Mouse (Mus musculus): ENCODE data around the gene Tmppe.
A peak's percentile ranks its signal among the peaks of the same experiment; 100 is the strongest.
"Not testable (repeated sequence)": the region's sequence is repeated elsewhere in the genome, so short reads cannot be mapped to it uniquely, and the experiment has no call there.

Gene Tmppe

GRCm38 (mm10) chr9:114400949-114401684, at the start of gene Tmppe, which contains the start of gene Glb1:
Tmppe (plus strand) TSS chr9:114401105.
Glb1 (plus strand) TSS chr9:114401076.
- peak; percentile 83 for DNase-seq

- peak; percentile 73 for DNase-seq
These were observed 33.0 kb upstream of the Tmppe start for GRCm38 (mm10) chr9:114367783-114368470.

DNA sequence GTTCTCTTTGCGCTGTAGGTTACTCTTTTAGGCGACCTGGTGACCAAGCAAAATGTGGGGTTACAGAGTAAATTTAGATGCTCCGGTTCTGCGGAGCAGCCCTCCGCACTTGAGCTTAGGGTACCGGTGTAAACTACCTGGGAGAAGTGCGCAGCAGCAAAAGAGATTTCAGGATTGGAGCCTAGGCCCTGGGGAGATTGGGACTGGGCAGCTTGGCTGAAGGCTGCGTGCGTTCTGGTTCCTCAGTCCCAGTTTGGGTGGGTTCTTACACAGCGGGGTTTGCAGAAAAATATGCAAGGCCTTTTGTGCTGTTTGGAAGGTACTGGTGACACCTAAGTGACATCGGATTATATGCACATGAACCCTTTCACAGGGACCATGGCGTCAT, 32.4 kb upstream of the Tmppe start:
- no peak for DNase-seq

DNA sequence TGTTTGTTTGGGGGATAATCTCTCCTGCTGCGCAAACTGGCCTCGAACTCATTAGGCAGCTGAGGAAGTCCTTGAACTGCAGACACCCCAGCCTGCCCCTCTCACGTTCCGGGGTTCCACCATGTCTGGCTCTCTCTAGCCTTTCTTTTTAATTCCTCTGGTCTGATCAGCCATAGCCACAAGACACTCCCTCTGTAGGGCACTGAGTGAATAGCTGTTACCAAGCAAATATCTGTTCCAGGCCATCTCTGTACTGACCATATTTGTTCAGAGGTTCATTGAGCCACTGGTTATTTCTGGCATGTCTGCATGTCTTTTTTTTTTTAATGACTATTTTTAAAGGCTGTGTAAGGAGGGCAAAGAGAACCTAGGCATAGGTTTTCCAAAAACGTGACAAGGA, 31.5 kb upstream of the Tmppe start:
- DNase-seq, result not testable (repeated sequence)

DNA sequence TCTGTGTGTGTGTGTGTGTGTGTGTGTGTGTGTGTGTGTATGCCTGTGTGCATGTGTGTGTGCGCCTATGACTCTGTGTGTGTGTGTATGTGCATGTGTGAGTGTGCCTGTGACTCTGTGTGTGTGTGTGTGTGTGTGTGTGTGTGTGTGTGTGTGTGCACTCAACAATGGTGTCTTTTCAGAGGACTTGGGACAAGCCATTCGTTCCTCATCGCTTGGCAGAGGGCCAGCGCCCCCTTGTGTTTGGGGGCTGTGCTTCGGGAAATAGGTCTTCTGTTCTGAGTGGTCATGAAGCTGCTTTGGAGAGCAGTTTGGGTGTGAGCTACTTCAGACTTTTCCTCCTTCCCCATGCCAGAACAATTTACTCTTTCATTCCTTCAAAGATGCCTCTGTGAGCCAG, 29.2 kb upstream of the Tmppe start:
- DNase-seq, result peak; percentile 57

- DNase-seq, result no peak
These were observed 25.5 kb upstream of the Tmppe start for GRCm38 (mm10) chr9:114375276-114375962.

DNA sequence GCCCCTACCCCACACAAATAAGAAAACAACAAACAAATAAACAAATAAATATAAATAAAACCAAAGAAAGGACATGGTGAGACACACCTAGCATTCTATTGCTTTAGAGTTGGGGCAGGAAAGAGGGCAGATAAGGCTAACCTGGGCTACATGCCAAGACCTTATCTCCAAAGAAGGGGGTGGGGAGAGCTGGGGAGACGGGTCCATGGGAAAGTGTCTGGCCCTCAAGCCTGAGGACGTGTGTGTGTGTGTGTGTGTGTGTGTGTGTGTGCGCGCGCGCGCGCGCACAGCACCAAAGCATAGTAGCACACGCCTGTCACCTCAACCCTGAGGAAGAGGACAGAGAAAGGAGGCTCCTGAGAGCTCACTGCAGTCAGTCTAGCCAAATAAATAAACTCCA, 23.7 kb upstream of the Tmppe start:
- DNase-seq, result no peak

DNA sequence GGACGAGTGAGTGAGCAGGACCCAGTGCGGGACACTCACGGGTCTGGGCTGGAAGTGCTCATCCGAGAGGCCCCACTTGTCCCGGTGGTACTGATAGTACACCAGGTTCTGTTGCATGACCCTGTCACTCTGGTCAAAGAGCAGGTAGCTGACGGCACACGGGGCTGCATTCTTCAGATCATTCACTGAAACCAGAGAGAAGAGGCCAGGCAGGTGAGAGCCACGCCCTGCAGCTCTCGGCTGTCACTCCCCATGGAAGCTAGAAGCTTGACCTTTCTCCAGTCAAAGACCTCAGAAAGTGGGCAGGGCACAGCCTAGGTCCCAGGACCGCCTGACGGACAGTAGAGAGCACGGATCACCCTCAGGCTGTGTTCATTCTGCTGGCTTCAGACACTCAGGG, 21.0 kb upstream of the Tmppe start:
- DNase-seq, result no peak

DNA sequence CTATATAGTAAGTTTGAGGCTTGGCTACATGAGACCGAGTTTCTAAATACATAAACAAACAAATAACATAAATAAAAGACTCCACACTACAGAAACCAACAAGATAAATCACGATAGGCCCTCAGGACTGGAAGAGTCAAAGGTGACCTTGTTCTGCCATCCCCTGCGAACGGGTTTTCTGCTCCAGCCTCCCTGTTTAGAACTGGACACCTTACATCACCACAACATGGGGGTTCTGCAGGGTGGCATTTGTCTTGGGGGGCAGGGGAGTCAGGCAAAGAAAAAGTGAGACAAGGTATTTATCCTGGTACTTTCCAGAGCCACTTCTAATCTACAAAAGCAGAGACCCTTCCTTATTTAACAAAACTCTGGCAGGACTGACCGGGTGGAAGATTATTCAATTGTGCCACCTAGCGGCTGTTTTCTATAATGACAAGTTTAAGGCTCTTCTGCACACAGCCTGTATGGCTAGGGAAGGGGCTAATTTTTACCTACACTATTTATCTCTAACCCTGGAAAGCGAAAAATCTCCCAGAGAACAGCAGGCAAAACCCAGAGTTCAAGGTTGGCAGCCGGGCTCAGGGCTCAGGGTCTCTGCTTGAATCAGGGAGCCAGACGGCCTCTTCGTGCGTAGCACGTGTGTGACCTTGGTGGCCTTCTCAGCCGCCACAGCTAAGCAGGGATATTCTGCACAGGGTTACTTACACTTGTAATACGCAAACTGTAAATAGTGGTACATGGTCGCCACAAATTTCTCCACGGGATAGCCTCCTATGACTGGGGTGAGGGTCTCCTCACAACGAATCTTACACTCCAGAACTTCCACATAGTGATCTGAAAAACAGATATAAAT, 19.8 kb upstream of the Tmppe start:
- peak; percentile 39 for DNase-seq

- no peak for DNase-seq
These were observed 17.8 kb upstream of the Tmppe start for GRCm38 (mm10) chr9:114382936-114383710.

- no peak for DNase-seq
These were observed 16.2 kb upstream of the Tmppe start for GRCm38 (mm10) chr9:114384691-114385090.

- no peak for DNase-seq
These were observed 15.7 kb upstream of the Tmppe start for GRCm38 (mm10) chr9:114385160-114385559.

GRCm38 (mm10) chr9:114387086-114387485, 13.8 kb upstream of the Tmppe start:
- no peak for DNase-seq

DNA sequence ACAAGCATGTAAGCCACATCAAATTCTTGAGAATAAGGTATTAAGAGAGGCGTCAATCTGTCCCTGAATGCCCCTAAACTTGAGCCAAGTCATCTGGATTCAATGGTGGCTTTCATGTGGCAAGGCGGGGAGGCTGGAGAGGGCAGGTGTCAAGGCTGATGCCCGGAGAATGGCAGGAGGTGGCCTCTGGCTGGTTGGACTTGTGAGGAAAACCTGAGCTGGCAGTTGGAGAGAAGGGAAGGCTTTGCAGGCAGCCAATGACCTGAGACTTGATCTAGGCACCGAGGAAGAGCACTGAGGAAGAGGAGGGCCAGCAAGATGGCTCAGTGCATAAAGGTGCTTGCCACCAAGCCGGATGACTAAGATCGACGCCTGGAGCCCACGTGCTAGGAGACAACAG, 12.6 kb upstream of the Tmppe start:
- DNase-seq, result no peak

DNA sequence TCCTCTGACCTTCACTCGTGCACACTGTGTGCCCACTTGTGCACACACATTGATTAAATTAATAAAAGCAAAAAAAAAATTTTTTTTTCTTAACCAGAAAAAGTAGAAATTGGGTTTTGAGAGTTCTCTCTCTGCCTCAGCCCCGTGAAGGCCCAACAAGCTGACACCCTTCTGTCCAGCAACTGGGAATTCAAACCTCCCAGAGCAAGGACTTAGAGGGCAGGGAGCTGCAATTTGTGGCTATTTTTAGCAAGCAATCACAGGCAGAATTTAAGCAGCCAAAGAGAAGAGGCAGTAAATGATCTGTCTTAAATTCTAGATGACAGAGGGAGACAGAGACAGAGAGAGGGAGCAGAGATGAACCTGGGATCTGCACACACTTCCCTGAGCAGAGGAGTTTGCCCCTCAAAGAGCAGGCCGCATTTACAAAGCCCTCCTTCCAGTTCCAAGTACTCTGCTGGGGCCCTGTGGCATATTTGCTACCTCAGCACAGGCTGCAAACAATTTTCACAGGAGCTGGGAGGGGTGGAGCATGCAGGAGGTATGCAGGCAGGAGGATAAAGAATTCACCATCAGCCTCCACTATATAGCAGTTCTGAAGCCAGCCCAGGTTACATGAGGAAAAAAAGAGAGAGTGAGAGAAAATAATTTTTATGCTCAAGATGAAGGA, 12.1 kb upstream of the Tmppe start:
- no peak for DNase-seq

DNA sequence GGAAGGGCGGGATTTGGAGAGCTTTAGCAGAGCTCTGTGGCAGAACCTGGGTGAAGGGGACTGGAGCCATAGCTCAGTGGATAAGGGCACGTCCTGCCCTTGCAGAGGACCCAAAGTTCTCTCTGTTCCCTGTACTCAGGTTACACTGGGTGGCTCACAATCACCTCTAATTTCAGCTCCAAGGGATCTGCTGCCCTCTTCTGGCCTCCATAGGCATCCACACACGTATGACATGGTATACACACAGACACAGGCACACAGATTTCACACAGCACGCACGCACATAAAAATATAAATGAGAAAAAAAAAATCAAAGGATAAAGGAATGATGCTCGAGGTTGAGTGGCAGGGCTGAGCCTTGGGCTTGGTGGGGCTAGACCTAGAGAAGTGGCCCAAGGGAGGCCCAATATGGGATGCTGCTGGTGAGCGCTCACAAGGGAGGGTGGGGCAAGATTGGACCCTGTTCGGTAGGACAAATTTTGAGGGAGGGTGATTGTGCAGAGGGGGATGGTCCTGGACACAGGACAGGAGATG, 11.5 kb upstream of the Tmppe start:
- peak; percentile 26 for DNase-seq

- DNase-seq, result peak; percentile 70
These were observed 10.8 kb upstream of the Tmppe start, which contains the start of gene Crtap for GRCm38 (mm10) chr9:114389905-114390748. Crtap (minus strand) TSS chr9:114390675.

DNA sequence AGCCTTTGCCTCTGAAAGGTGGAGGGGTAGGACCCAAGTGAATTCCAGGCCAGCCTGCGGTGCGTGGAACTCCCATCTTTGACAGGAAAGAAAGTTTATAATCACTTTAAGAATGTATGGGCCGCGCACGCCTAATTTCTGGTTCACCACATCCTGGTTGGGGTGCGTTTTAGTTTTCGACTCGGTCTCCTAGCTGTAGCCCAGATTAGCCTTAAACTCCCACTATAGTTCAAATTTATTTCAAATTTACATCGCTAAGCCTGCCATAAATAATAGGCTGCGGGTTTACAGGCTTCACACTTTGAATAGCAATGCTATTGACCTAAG, 10.2 kb upstream of the Tmppe start:
- no peak for DNase-seq

DNA sequence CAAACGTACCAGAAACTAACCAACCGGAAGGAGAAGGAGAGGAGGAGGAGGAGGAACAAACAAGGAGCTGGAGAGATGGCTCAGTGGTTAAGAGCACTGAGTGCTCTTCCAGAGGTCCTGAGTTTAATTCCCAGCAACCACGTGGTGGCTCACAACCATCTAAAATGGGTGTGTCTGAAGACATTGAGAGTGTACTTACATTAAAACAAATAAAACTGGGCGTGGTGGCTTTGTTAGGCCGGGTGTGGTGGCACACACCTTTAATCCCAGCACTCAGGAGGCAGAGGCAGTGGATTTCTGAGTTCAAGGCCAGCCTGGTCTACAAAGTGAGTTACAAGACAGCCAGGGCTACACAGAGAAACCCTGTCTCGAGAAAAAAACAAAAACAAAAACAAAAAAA, 6.8 kb upstream of the Tmppe start:
- DNase-seq, result not testable (repeated sequence)

GRCm38 (mm10) chr9:114394677-114395076, 6.2 kb upstream of the Tmppe start:
- no peak for DNase-seq

All from thymus, postnatal 25 days (tissue).